Mouse (Mus musculus) intestine, embryonic 16.5 days (tissue): ENCODE measurements around the gene Commd1. TPM values are rescaled to one million over a fixed set of nuclear protein-coding genes. Genes with fewer than 3 reads are reported as not detected.

ENCODE experiments used
- ATAC-seq: fragments of 200-750 bp; cut with Nextera tagmentation; 2 replicates; pipeline ENCODE4 v1.8.0; 2017; ENCODE audit warnings: moderate TSS enrichment, moderate library complexity
- H3K27ac ChIP-seq: fragments of 300-500 bp; sonication (generic); 2 replicates; pipeline ENCODE4 v1.5.1; 2014; ENCODE audit warnings: mild to moderate bottlenecking, low read length
- H3K27me3 ChIP-seq: fragments of 300-500 bp; sonication (generic); replicated peaks from 2 replicates; pipeline ENCODE4 v1.6.1; 2014; ENCODE audit warnings: low read length, control low read depth, mixed read lengths; ENCODE audit not compliant: control insufficient read depth, insufficient read depth
- H3K36me3 ChIP-seq: fragments of 300-500 bp; sonication (generic); 2 replicates; pipeline ENCODE4 v1.6.1; 2014; ENCODE audit warnings: low read length, control low read depth; ENCODE audit not compliant: control insufficient read depth, insufficient read depth
- H3K4me1 ChIP-seq: fragments of 300-500 bp; sonication (generic); 2 replicates; pipeline ENCODE4 v1.6.1; 2014; ENCODE audit warnings: low read length, control low read depth, mixed read lengths; ENCODE audit not compliant: control insufficient read depth, insufficient read depth
- H3K4me2 ChIP-seq: fragments of 300-500 bp; sonication (generic); 2 replicates; pipeline ENCODE4 v1.6.1; 2014; ENCODE audit warnings: low read depth, low read length, control low read depth
- H3K4me3 ChIP-seq: fragments of 300-500 bp; sonication (generic); 2 replicates; pipeline ENCODE4 v1.5.1; 2014; ENCODE audit warnings: mild to moderate bottlenecking, low read length
- H3K9ac ChIP-seq: fragments of 300-500 bp; sonication (generic); 2 replicates; pipeline ENCODE4 v1.6.1; 2014; ENCODE audit warnings: low read depth, low read length
- H3K9me3 ChIP-seq: fragments of 300-500 bp; sonication (generic); 2 replicates; pipeline ENCODE4 v1.6.1; 2016; ENCODE audit warnings: low read length, control low read depth; ENCODE audit not compliant: control insufficient read depth
- WGBS: fragments of 180-500 bp; shearing (Covaris S2); extraction: QIAGEN DNeasy Blood & Tissue Kit; methylation state at CpG from one replicate; pipeline ENCODE4 v1.1.7; 2014; 5-methylcytosine and 5-hydroxymethylcytosine counted together
- polyA plus RNA-seq: library from polyadenylated mRNA; unstranded; fragments of >200 nt; fragmentation: Nextera tagmentation; extraction: Ambion mirVana; gene quantifications from 2 replicates; pipeline ENCODE4 v1.2.1, GENCODE M21; 2015

Gene Commd1
- polyA plus RNA-seq, 1 experiment from 2014 or later, result 339 TPM

- ATAC-seq, result no peak
- no peak overlapping the region for H3K27ac ChIP-seq
- H3K9ac ChIP-seq, result no peak overlapping the region
- no peaks in the 10 kb centered on the region for H3K4me1 ChIP-seq
- no peaks in the 10 kb centered on the region for H3K9me3 ChIP-seq
- H3K27me3 ChIP-seq, result no peaks in the 10 kb centered on the region
- H3K4me2 ChIP-seq, result no peak overlapping the region
- no peaks in the 10 kb centered on the region for H3K36me3 ChIP-seq
- WGBS, result 94% methylated on average over 4 of the region's 4 CpGs
- H3K4me3 ChIP-seq, result no peak overlapping the region
These were observed 44.4 kb downstream of the Commd1 start for GRCm38 (mm10) chr11:22937716-22938316.

- Histone ChIP-seq H3K27me3 (no peaks in the 10 kb centered on the region), H3K4me2 (no peak overlapping the region), H3K36me3 (no peaks in the 10 kb centered on the region), H3K4me1 (no peaks in the 10 kb centered on the region), H3K9me3 (no peaks in the 10 kb centered on the region), H3K9ac (no peak overlapping the region), H3K4me3 (no peak overlapping the region), H3K27ac (no peak overlapping the region)
- whole genome bisulfite sequencing, result 57% methylated on average over 5 of the region's 5 CpGs
- ATAC-seq, result no peak
These were observed 45.6 kb downstream of the Commd1 start for GRCm38 (mm10) chr11:22936446-22937125.

- H3K4me2 ChIP-seq, result no peak overlapping the region
- H3K4me3 ChIP-seq, result no peak overlapping the region
- no peaks in the 10 kb centered on the region for H3K36me3 ChIP-seq
- no peaks in the 10 kb centered on the region for H3K4me1 ChIP-seq
- no peak overlapping the region for H3K9ac ChIP-seq
- no peak overlapping the region for H3K27ac ChIP-seq
- ATAC-seq, result no peak
- H3K9me3 ChIP-seq, result no peaks in the 10 kb centered on the region
- no peaks in the 10 kb centered on the region for H3K27me3 ChIP-seq
These were observed 50.0 kb downstream of the Commd1 start for GRCm38 (mm10) chr11:22932167-22932566.

- Histone ChIP-seq H3K9me3 (no peaks in the 10 kb centered on the region), H3K4me2 (no peak overlapping the region), H3K36me3 (no peaks in the 10 kb centered on the region), H3K9ac (no peak overlapping the region), H3K4me1 (no peaks in the 10 kb centered on the region), H3K27ac (no peak overlapping the region), H3K4me3 (no peak overlapping the region), H3K27me3 (no peaks in the 10 kb centered on the region)
- 90% methylated on average over 2 of the region's 2 CpGs for WGBS
- no peak for ATAC-seq
These were observed 50.8 kb downstream of the Commd1 start for GRCm38 (mm10) chr11:22931320-22931905.

GRCm38 (mm10) chr11:22930129-22930528 is 52.1 kb downstream of the Commd1 start:
- Histone ChIP-seq H3K27me3 (no peaks in the 10 kb centered on the region), H3K4me2 (no peak overlapping the region), H3K36me3 (no peaks in the 10 kb centered on the region), H3K9ac (no peak overlapping the region), H3K4me1 (no peaks in the 10 kb centered on the region), H3K9me3 (no peaks in the 10 kb centered on the region), H3K27ac (no peak overlapping the region), H3K4me3 (no peak overlapping the region)
- 69% methylated on average over 2 of the region's 2 CpGs for WGBS
- ATAC-seq, result no peak

GRCm38 (mm10) chr11:22928586-22929169 is 53.5 kb downstream of the Commd1 start:
- no peaks in the 10 kb centered on the region for H3K4me1 ChIP-seq
- no peak overlapping the region for H3K27ac ChIP-seq
- H3K9ac ChIP-seq, result no peak overlapping the region
- no peaks in the 10 kb centered on the region for H3K27me3 ChIP-seq
- WGBS, result 68% methylated on average over 8 of the region's 8 CpGs
- no peak for ATAC-seq
- H3K9me3 ChIP-seq, result no peaks in the 10 kb centered on the region
- H3K4me3 ChIP-seq, result no peak overlapping the region
- no peaks in the 10 kb centered on the region for H3K36me3 ChIP-seq
- no peak overlapping the region for H3K4me2 ChIP-seq

GRCm38 (mm10) chr11:22923606-22924005 is 58.6 kb downstream of the Commd1 start:
- no peak overlapping the region for H3K9ac ChIP-seq
- H3K27ac ChIP-seq, result no peak overlapping the region
- no peak overlapping the region for H3K4me2 ChIP-seq
- no peaks in the 10 kb centered on the region for H3K27me3 ChIP-seq
- no peaks in the 10 kb centered on the region for H3K4me1 ChIP-seq
- no peak for ATAC-seq
- 71% methylated on average over 2 of the region's 2 CpGs for WGBS
- no peaks in the 10 kb centered on the region for H3K36me3 ChIP-seq
- H3K9me3 ChIP-seq, result no peaks in the 10 kb centered on the region
- H3K4me3 ChIP-seq, result no peak overlapping the region

- WGBS, result 74% methylated on average over 2 of the region's 2 CpGs
- no peak for ATAC-seq
- H3K9me3 ChIP-seq, result no peaks in the 10 kb centered on the region
- no peaks in the 10 kb centered on the region for H3K27me3 ChIP-seq
- H3K9ac ChIP-seq, result no peak overlapping the region
- no peak overlapping the region for H3K27ac ChIP-seq
- no peaks in the 10 kb centered on the region for H3K36me3 ChIP-seq
- no peaks in the 10 kb centered on the region for H3K4me1 ChIP-seq
- no peak overlapping the region for H3K4me3 ChIP-seq
- no peak overlapping the region for H3K4me2 ChIP-seq
These were observed 59.6 kb downstream of the Commd1 start for GRCm38 (mm10) chr11:22922546-22922945.

GRCm38 (mm10) chr11:22919336-22919735 is 62.8 kb downstream of the Commd1 start:
- no peak overlapping the region for H3K4me2 ChIP-seq
- no peaks in the 10 kb centered on the region for H3K36me3 ChIP-seq
- no peaks in the 10 kb centered on the region for H3K9me3 ChIP-seq
- 73% methylated on average over 2 of the region's 2 CpGs for WGBS
- no peaks in the 10 kb centered on the region for H3K4me1 ChIP-seq
- H3K9ac ChIP-seq, result no peak overlapping the region
- no peaks in the 10 kb centered on the region for H3K27me3 ChIP-seq
- no peak overlapping the region for H3K4me3 ChIP-seq
- ATAC-seq, result no peak
- H3K27ac ChIP-seq, result no peak overlapping the region
